Mouse (Mus musculus) left cerebral cortex, postnatal 10 days (tissue): Measurements from ENCODE around the gene Ssmem1. TPM values are rescaled to one million over a fixed set of nuclear protein-coding genes. Genes with fewer than 3 reads are reported as not detected.
A peak's percentile ranks its signal among the peaks of the same experiment; 100 is the strongest.

ENCODE experiments used
- DNase-seq, 2 experiments: peaks; one replicate each; pipeline ENCODE4 v3.0.0; 2021 to 2022; ENCODE audit warnings: low spot score in 2 of 2, mixed read lengths in 1 of 2; ENCODE audit errors: extremely low spot score in 1 of 2
- intact Hi-C: fragments of 180-260 bp; cut with DNase I; formaldehyde crosslinking; loops from one replicate; pipeline ENCODE4 v1.15.1; 2025
- total RNA-seq, 2 experiments: library from RNA; stranded (reverse); gene quantifications; 2 replicates each; pipeline ENCODE4 v1.2.3; 2021

Ssmem1 gene
- 1 to 10 TPM in 1 of 2 experiments, under 1 TPM in 1; 0.39 to 1.4 TPM for total RNA-seq

GRCm38 (mm10) chr6:30509265-30510239 is at the start of gene Ssmem1, which contains the start of gene Tmem209:
TSS of gene Ssmem1 (plus strand) at chr6:30509849.
TSS of gene Tmem209 (minus strand) at chr6:30509783.
- intact Hi-C loops, result loop anchor here (10.0 kb wide), 1 partner anchor 475 kb away; no protein-coding TSS in a partner anchor
- DNase-seq, result peak; percentile 98 to 100

GRCm38 (mm10) chr6:30460750-30461446 is 48.8 kb upstream of the Ssmem1 start:
- intact Hi-C loops, result loop anchor here (2.0 to 5.0 kb wide), 2 partner anchors 58 to 86 kb away; no protein-coding TSS in a partner anchor
- DNase-seq, result peak; percentile 90

- intact Hi-C loops, result loop anchor here (2.0 to 5.0 kb wide), 2 partner anchors 59 to 85 kb away; no protein-coding TSS in a partner anchor
Measured at GRCm38 (mm10) chr6:30461755-30462344, 47.8 kb upstream of the Ssmem1 start.

GRCm38 (mm10) chr6:30462822-30463221 is 46.8 kb upstream of the Ssmem1 start:
- intact Hi-C loops, result loop anchor here (5.0 kb wide), 1 partner anchor 84 kb away; no protein-coding TSS in a partner anchor
- no peak for DNase-seq

More at GRCm38 (mm10) chr6:30461755-30462344, 47.8 kb upstream of the Ssmem1 start:
- DNase-seq, result no peak

- no peak for DNase-seq
- intact Hi-C loops, result no loop called here
Measured at GRCm38 (mm10) chr6:30465586-30465985, 44.1 kb upstream of the Ssmem1 start.

GRCm38 (mm10) chr6:30468058-30468457 is 41.6 kb upstream of the Ssmem1 start:
- no peak for DNase-seq
- intact Hi-C loops, result no loop called here

GRCm38 (mm10) chr6:30468684-30469083 is 41.0 kb upstream of the Ssmem1 start:
- DNase-seq, result peak in 1 of 2 experiments; percentile 71
- intact Hi-C loops, result no loop called here

- peak in 1 of 2 experiments; percentile 55 for DNase-seq
- intact Hi-C loops, result no loop called here
Measured at GRCm38 (mm10) chr6:30469370-30469769, 40.3 kb upstream of the Ssmem1 start.

- no peak for DNase-seq
- intact Hi-C loops, result no loop called here
Measured at GRCm38 (mm10) chr6:30471706-30472105, 37.9 kb upstream of the Ssmem1 start.

- no peak for DNase-seq
- intact Hi-C loops, result no loop called here
Measured at GRCm38 (mm10) chr6:30476025-30476765, 33.5 kb upstream of the Ssmem1 start.

GRCm38 (mm10) chr6:30477210-30477714 is 32.4 kb upstream of the Ssmem1 start:
- DNase-seq, result no peak
- intact Hi-C loops, result no loop called here

GRCm38 (mm10) chr6:30477784-30478183 is 31.9 kb upstream of the Ssmem1 start:
- no peak for DNase-seq
- intact Hi-C loops, result no loop called here

- intact Hi-C loops, result no loop called here
Measured at GRCm38 (mm10) chr6:30479418-30479817, 30.2 kb upstream of the Ssmem1 start.

GRCm38 (mm10) chr6:30482908-30483307 is 26.7 kb upstream of the Ssmem1 start:
- DNase-seq, result no peak
- intact Hi-C loops, result no loop called here

More at GRCm38 (mm10) chr6:30479418-30479817, 30.2 kb upstream of the Ssmem1 start:
- DNase-seq, result no peak

- intact Hi-C loops, result no loop called here
- DNase-seq, result no peak
Measured at GRCm38 (mm10) chr6:30486504-30486903, 23.1 kb upstream of the Ssmem1 start.

GRCm38 (mm10) chr6:30499049-30499448 is 10.6 kb upstream of the Ssmem1 start:
- intact Hi-C loops, result no loop called here
- DNase-seq, result no peak

- intact Hi-C loops, result loop anchor here (10.0 kb wide), 1 partner anchor 476 kb away; no protein-coding TSS in a partner anchor
- DNase-seq, result no peak
Measured at GRCm38 (mm10) chr6:30508824-30509223, 825 bp upstream of the Ssmem1 start.

- intact Hi-C loops, result no loop called here
- DNase-seq, result no peak
Measured at GRCm38 (mm10) chr6:30510291-30510690, 642 bp downstream of the Ssmem1 start.
